Mouse (Mus musculus) neural tube, embryonic 14.5 days (tissue): ENCODE measurements at regions not wholly inside any gene's neighbourhood (a gene's known extent, or its start where the extent isn't known, plus 50 kb on each side); places are given as distances from the start of the nearest gene placed in this dataset.

ENCODE experiments used
- ATAC-seq: fragments of 200-750 bp; cut with Nextera tagmentation; 2 replicates; pipeline ENCODE4 v1.8.0; 2017; ENCODE audit warnings: low read depth, mild to moderate bottlenecking, moderate TSS enrichment, moderate library complexity
- H3K27ac ChIP-seq: fragments of 300-500 bp; sonication (generic); 2 replicates; pipeline ENCODE4 v1.5.1; 2014; ENCODE audit warnings: low read depth, mild to moderate bottlenecking, control low read depth, low read length, moderate library complexity, mixed read lengths
- H3K27me3 ChIP-seq: fragments of 300-500 bp; sonication (generic); 2 replicates; pipeline ENCODE4 v1.6.1; 2014; ENCODE audit warnings: low read length; ENCODE audit not compliant: control insufficient read depth, insufficient read depth
- H3K36me3 ChIP-seq: fragments of 300-500 bp; sonication (generic); 2 replicates; pipeline ENCODE4 v1.6.1; 2014; ENCODE audit warnings: low read length, mixed read lengths; ENCODE audit not compliant: control insufficient read depth, insufficient read depth
- H3K4me1 ChIP-seq: fragments of 300-500 bp; sonication (generic); 2 replicates; pipeline ENCODE4 v1.6.1; 2014; ENCODE audit warnings: low read length; ENCODE audit not compliant: control insufficient read depth, insufficient read depth
- H3K4me2 ChIP-seq: fragments of 300-500 bp; sonication (generic); 2 replicates; pipeline ENCODE4 v1.6.1; 2014; ENCODE audit warnings: mild to moderate bottlenecking, low read depth, low read length, control low read depth
- H3K4me3 ChIP-seq: fragments of 300-500 bp; sonication (generic); 2 replicates; pipeline ENCODE4 v1.5.1; 2014; ENCODE audit warnings: low read depth, low read length, control low read depth, mixed read lengths
- H3K9ac ChIP-seq: fragments of 300-500 bp; sonication (generic); replicated peaks from 2 replicates; pipeline ENCODE4 v1.6.1; 2014; ENCODE audit warnings: low read depth, mild to moderate bottlenecking, control low read depth, low read length, mixed read lengths
- H3K9me3 ChIP-seq: fragments of 300-500 bp; sonication (generic); 2 replicates; pipeline ENCODE4 v1.6.1; 2016; ENCODE audit warnings: low read length; ENCODE audit not compliant: control insufficient read depth
- WGBS: fragments of 180-500 bp; shearing (Covaris S2); extraction: QIAGEN DNeasy Blood & Tissue Kit; methylation state at CpG from one replicate; pipeline ENCODE4 v1.1.7; 2014; 5-methylcytosine and 5-hydroxymethylcytosine counted together

DNA sequence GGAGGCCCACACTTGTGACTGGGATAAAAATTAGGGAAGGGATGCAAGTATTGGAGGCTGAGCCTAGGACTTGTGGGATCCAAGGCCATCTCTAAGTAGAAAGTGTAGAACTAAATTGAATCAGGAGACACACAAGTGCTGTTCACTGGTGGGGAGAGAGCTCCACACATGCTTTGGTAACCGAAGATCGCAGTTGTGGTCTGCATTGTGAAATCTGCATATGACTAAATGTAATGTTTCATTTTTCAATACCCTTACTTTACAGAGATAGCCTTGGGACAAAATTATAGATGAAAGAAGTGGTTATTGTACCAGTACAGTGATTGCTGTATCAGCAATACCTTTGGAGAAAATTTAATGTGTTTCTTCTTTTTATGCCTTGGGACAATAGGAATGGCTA, 85.6 kb upstream of the Ghr start:
- no peaks in the 10 kb centered on the region for H3K9me3 ChIP-seq
- no peak overlapping the region for H3K4me3 ChIP-seq
- ATAC-seq = no peak
- no peaks in the 10 kb centered on the region for H3K4me1 ChIP-seq
- no peak overlapping the region for H3K9ac ChIP-seq
- no peaks in the 10 kb centered on the region for H3K27me3 ChIP-seq
- H3K36me3 ChIP-seq = no peaks in the 10 kb centered on the region
- H3K4me2 ChIP-seq = no peak overlapping the region
- 96% methylated on average over 2 of the region's 2 CpGs for WGBS
- H3K27ac ChIP-seq = no peak overlapping the region

DNA sequence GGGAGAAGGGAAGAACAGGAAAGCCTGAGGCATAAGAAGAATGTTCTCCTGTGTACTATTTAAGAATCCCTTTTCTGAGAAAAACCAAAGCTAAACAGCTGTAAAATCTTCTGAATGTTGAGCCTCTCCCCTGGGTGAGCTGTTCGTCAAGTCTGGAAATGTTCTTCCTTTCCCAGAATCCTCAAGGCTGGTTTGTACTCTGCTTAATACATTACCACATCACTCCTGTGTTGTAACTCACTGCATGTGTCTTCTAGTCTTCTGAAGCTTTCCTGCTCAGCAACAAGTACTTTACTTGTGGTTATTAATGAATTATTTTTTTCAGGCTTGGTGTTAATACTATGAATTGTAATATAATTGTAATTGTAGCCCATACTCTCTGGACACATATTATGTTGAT, 65.4 kb upstream of the Ghr start:
- H3K36me3 ChIP-seq = no peaks in the 10 kb centered on the region
- H3K9ac ChIP-seq = no peak overlapping the region
- no peaks in the 10 kb centered on the region for H3K9me3 ChIP-seq
- WGBS = 77% methylated on average over 1 of the region's 1 CpGs
- no peak overlapping the region for H3K27ac ChIP-seq
- H3K4me1 ChIP-seq = no peaks in the 10 kb centered on the region
- ATAC-seq = no peak
- no peak overlapping the region for H3K4me2 ChIP-seq
- H3K27me3 ChIP-seq = no peaks in the 10 kb centered on the region
- H3K4me3 ChIP-seq = no peak overlapping the region

DNA sequence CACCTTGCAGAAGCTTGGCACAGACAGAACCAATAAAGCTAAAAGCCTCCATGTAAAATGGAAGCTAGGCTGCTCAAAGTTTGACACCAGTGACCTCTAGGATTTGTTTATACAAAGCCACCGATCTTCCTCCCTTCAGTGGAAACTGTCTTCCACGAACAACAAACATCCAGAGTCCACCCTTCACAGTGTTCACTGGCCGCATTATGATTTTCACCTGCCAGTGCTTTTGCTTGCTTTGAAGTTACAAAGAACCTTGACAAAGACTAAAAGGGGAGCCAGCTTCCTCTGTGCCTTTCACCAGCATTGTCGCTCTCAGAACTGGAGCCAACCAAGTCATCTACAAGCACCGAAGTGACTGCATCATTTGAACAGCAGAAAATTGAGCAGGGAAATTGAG, 56.8 kb upstream of the Ghr start:
- WGBS = 82% methylated on average over 5 of the region's 5 CpGs
- Histone ChIP-seq H3K9ac (no peak overlapping the region), H3K4me3 (no peak overlapping the region), H3K9me3 (no peaks in the 10 kb centered on the region), H3K4me1 (no peaks in the 10 kb centered on the region), H3K27ac (no peak overlapping the region), H3K27me3 (no peaks in the 10 kb centered on the region), H3K4me2 (no peak overlapping the region), H3K36me3 (no peaks in the 10 kb centered on the region)
- ATAC-seq = no peak
